Mouse (Mus musculus) heart, postnatal 36 days (tissue): ENCODE results near the gene Myadm. TPM values are rescaled to one million over a fixed set of nuclear protein-coding genes. Genes with fewer than 3 reads are reported as not detected.

Source experiments
- DNase-seq, 2 experiments: peaks; one replicate each; pipeline ENCODE4 v3.0.0; 2021 to 2022
- intact Hi-C: fragments of 180-260 bp; cut with DNase I; formaldehyde crosslinking; loops from one replicate; pipeline ENCODE4 v1.15.1; 2025
- total RNA-seq, 2 experiments: library from RNA; stranded (reverse); gene quantifications; 2 replicates each; pipeline ENCODE4 v1.2.3; 2021

The Myadm gene
- total RNA-seq, 2 experiments from 2014 or later = 160 to 162 TPM

DNA sequence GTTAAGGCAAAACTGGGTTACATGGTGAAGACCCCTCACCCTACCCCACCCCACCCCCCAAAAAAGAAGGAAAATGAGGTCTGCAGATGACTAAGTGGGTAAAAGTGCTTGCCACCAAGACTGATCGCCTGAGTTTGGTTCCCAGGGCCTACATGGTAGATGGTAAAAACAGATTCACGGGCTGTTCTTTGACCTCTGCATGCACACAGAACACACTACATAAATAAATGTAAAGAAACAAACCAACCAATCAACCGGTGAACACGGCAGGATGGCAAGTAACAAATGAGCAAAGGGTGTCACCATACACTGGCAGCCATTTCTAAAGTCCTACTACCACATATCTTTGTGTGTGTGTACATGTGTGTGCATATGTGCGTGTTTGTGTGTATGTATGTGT, 59.4 kb downstream of the Myadm start:
- intact Hi-C loops = no loop called here

DNA sequence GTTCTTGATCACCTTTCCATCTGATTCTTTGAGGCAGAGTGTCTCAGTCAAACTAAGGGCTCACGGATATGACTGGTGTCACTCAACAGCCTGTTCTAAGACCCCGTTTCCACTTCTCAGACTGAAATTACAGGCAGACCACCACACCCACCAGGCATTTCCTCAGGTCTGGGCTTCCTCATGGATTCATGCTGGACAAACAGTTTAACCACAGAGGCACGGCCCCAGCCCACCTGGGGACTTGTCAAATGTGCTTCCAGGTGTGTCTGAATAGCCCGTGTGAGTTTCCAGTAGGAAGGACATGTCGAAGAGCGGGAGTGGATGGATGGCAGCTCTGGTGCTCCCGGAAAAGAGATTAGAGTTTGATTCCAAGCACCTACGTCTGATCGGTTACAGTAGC, 60.9 kb downstream of the Myadm start:
- DNase-seq = no peak
- intact Hi-C loops = no loop called here

More for the DNA sequence above, 59.4 kb downstream of the Myadm start:
- DNase-seq = no peak

Other genes with a start within 250 kb of the Myadm start
- not detected for gene AU018091, start 119.9 kb upstream of the Myadm start, total RNA-seq
- gene Nlrp12, start 39.3 kb upstream of the Myadm start, total RNA-seq = not detected
- gene Prkcg, start 99 bp downstream of the Myadm start, total RNA-seq = 1 to 10 TPM; 1.8 to 2.5 TPM
- 1 to 10 TPM; 3.7 to 4.7 TPM for gene Cacng7, start 43.9 kb downstream of the Myadm start, total RNA-seq
- gene Cacng8, start 101.6 kb downstream of the Myadm start, total RNA-seq = not detected
- gene Cacng6, start 135.1 kb downstream of the Myadm start, total RNA-seq = 1 to 10 TPM; 1.3 to 1.9 TPM
- gene Tarm1, start 213.5 kb downstream of the Myadm start, total RNA-seq = not detected